Mouse (Mus musculus): ENCODE results near the gene Ambp. TPM values are rescaled to one million over a fixed set of nuclear protein-coding genes. Genes with fewer than 3 reads are reported as not detected.

Ambp gene
- total RNA-seq, 2 experiments from 2014 or later: not detected

DNA sequence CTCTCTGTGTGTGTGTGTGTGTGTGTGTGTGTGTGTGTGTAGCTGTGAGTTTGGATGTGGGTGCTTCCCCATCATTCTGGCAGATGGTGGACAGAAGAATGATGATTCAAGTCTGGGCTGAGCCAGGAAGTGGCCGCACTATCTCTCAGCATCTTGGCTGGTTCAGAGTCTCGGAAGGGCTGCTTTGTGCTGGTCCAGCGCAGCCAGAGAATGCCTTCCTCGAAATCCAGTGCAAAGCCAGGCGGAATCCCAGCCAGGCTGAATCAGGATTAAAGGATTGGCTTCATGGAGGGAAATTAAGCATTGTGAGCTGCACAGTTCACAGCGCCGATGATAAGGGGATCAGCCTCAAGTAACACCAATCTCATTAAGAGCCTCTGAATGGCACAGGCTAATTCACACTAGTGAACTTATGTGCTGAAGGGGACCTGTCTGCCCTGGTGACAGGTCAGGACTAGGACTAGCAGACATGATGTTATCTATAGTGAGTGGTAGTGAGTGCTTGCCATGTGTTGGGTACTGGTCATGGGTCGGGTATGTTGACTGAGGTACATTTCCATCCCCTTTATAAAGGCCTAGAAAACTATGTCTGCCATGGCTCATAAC, 29.6 kb downstream of the Ambp start:
- no peak for ATAC-seq (replicated peaks; ENCODE audit: low FRiP score, poor library complexity, severe bottlenecking)

DNA sequence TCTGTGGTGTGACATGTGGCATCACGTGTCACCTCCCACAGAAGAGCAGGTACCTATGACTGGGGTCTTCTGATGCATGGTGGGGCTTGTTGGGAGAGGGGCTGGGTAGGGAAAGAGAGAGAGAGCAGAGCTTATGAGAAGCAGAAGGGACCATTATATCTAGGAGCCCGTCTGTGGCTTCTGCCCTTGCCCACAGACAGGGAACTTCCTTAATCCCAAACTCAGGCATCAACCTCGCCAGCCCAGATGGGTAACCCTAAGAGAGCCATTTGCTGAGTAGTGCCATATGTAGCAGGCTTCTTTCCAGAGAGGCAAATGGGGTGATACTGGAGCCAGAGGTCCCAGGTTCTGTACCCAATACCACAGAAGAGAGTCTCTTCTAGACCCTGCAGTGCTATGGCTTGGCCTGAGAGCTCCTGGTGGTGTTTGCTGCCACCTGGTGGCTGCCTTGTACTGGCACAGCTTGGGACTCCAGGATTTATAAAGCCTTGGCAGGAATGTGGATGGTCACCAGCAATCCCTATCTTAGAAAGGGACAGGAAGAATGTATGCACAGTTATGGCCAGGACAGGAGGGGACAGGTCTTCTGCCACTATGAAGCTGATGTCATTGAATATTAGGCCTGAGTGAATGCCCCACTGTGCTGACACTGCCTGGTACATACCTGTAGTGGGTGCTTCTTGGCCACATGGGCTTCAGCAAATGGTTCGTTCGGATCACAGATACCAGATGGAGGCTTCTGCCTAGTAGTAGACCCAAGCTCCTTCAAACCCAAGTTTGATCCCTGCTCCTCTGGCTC, 35.8 kb downstream of the Ambp start:
- ATAC-seq (replicated peaks; ENCODE audit: low FRiP score, poor library complexity, severe bottlenecking): 0 out of 2 replicates have a peak, but pooled peaks have one; percentile 55

DNA sequence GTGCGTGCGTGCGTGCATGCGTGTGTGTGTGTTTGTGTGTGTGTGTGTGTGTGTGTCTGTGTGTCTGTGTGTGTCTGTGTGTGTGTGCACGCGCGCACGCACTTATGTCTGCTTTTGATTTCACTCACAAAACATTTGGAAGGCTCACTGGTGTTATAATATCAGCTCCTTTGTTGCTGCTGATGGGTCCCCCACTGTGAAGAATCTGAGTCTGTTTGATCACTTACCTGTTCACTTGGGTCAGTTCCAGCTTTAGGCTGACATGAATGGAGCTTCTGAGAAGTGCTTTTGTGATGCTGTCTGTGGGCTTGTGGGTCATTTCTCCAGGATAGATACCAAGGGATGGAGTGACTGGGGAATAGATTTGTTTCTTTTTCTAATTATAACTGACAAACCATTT, 48.9 kb downstream of the Ambp start:
- ATAC-seq (replicated peaks; ENCODE audit: low FRiP score, poor library complexity, severe bottlenecking): no peak

DNA sequence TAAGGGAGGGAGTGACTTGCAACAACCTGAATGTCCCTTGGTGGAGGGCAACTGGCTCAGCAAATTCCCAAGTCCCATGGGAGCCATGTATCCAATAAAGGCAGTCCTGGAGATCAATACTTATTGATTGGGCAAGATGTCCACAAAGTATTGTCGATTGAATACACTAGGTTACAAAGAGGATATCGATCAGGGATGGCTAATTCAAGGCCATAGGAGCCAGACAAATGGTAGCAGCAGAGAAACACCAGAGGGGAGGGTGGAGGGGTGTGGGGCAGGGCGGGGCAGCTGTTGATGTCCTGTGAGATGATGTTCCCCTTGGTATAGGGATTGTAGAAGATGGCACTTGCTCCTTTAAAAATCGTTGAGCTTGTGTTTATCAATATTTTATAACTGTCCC, 52.6 kb downstream of the Ambp start:
- ATAC-seq (replicated peaks; ENCODE audit: low FRiP score, poor library complexity, severe bottlenecking): no peak

DNA sequence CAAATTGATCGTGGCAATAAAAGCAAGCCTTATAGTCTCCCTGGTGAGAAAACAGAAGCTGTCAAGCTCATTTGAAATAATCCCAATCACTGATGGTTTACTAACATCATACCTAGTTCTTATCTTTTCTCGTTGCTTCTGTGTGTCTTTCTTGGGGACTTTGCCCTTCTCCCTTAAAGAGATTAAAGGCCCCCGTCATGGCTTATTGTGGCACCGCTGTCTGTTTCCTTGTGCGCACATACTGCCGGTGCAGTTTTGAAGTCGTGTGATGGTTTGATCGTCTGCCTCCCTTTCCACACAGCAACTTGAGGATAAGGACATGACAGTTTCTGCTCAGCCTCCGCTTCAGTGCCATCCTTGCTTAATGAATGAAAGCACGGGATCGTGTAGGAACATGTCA, 54.1 kb downstream of the Ambp start:
- ATAC-seq (replicated peaks; ENCODE audit: low FRiP score, poor library complexity, severe bottlenecking): no peak

DNA sequence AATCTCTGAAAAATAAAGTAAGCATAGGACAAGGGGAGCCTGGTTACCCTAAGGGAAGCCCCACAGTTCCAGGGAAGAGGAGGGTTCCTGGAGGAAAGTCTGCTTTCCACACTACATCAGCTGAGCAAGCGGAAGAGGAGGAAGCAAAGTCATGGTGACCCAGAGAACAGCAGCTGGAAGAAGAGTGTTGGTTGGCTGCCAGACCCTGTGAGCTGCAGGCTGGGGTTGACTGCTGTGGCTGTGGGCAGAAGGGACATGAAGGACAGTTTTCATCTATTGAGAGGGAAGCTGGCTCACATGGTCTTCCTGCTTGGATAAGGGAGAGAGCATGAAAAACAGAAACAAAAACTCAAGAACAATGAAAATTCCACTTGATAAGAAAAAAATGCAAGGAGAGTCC, 57.0 kb downstream of the Ambp start:
- no peak for ATAC-seq (replicated peaks; ENCODE audit: low FRiP score, poor library complexity, severe bottlenecking)

Other genes with a start within 250 kb of the Ambp start
- not detected in 2 replicates for gene Zfp618, start 189.2 kb downstream of the Ambp start, total RNA-seq (2015; ENCODE audit: low replicate concordance)
- gene Zfp618, start 189.2 kb downstream of the Ambp start, total RNA-seq (2017; ENCODE audit: low replicate concordance): not detected in 2 replicates
- not detected in 2 replicates for gene Kif12, start 17.3 kb upstream of the Ambp start, total RNA-seq (2015; ENCODE audit: low replicate concordance)
- gene Kif12, start 17.3 kb upstream of the Ambp start, total RNA-seq (2017; ENCODE audit: low replicate concordance): not detected in 2 replicates
- 0.96 TPM in 1 of 2 replicates, not detected in the other for gene Col27a1, start 59.2 kb upstream of the Ambp start, total RNA-seq (2015; ENCODE audit: low replicate concordance)
- not detected in 2 replicates for gene Col27a1, start 59.2 kb upstream of the Ambp start, total RNA-seq (2017; ENCODE audit: low replicate concordance)
- 26.3 TPM in 1 of 2 replicates, not detected in the other for gene Orm1, start 189.8 kb upstream of the Ambp start, total RNA-seq (2015; ENCODE audit: low replicate concordance)
- 14.8 and 18.0 TPM in 2 replicates for gene Orm1, start 189.8 kb upstream of the Ambp start, total RNA-seq (2017; ENCODE audit: low replicate concordance)
- gene Orm3, start 201.4 kb upstream of the Ambp start, total RNA-seq (2015; ENCODE audit: low replicate concordance): not detected in 2 replicates
- gene Orm3, start 201.4 kb upstream of the Ambp start, total RNA-seq (2017; ENCODE audit: low replicate concordance): not detected in 2 replicates
- not detected in 2 replicates for gene Orm2, start 207.7 kb upstream of the Ambp start, total RNA-seq (2015; ENCODE audit: low replicate concordance)
- not detected in 2 replicates for gene Orm2, start 207.7 kb upstream of the Ambp start, total RNA-seq (2017; ENCODE audit: low replicate concordance)
- 16.9 and 18.4 TPM in 2 replicates for gene Akna, start 248.6 kb upstream of the Ambp start, total RNA-seq (2015; ENCODE audit: low replicate concordance)
- 8.2 and 9.5 TPM in 2 replicates for gene Akna, start 248.6 kb upstream of the Ambp start, total RNA-seq (2017; ENCODE audit: low replicate concordance)

All from erythroblast, adult 5-6 weeks (primary cell).